Mouse (Mus musculus) erythroblast, adult 5-6 weeks (primary cell): ENCODE measurements around the gene Kcnc3. TPM values are rescaled to one million over a fixed set of nuclear protein-coding genes. Genes with fewer than 3 reads are reported as not detected.

Source experiments
- ATAC-seq: replicated peaks from 2 replicates; pipeline ENCODE4 v1.8.0; 2016; ENCODE audit warnings: moderate number of reproducible peaks, mild to moderate bottlenecking, moderate TSS enrichment, inconsistent platforms; ENCODE audit not compliant: poor library complexity, low FRiP score, severe bottlenecking
- total RNA-seq, 2 experiments: library from RNA; stranded (forward) in 1 of 2; stranded (reverse) in 1 of 2; fragments of 150-400 nt in 1 of 2; fragments of 200-764, 138-1000 nt in 1 of 2; gene quantifications; 2 replicates each; pipeline versions ENCODE4 v1.2.3 to v1.2.4; 2015 to 2017; ENCODE audit warnings: low replicate concordance in 2 of 2

The Kcnc3 gene
- total RNA-seq, 2 experiments from 2014 or later: not detected

DNA sequence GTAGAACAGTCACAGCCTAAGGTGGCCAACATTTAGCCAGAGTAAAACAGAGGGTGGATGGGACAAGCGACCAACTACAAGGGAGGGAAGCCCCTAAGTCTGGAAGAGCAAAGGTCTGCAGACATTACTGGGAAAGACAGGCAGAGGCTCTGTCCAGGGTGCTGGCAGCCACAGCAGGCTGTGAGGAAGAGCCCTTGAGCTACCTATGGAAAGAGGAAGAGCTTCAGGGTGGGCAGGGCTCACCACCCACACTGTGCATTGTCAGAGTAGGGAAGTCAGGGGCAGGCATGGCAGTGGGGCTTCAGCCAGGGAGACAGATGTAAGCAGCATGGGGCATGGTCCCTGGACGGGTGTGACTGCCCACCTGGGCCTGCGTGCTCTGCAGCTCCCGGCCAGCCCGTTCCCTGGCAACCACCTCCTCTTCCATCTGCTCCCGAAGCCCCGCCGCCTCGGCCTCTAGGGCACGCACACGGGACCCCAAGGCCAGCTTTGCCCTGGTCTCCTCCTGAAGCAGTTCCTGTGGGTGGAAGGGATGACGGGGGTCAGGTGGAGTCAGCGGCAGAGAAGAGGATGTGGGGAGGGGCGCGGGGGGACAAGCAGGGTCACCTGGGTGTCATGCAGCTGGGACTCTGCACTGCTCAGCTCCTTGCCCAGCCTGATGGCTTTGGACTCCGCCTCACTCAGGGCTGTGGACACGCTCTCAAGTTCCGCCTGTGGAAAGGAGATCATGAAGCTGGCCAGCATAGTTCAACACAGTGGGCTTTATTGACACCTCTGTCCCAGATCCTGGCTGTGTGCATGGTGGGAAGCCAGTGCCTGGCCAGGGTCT, 33.5 kb downstream of the Kcnc3 start:
- no peak for ATAC-seq

DNA sequence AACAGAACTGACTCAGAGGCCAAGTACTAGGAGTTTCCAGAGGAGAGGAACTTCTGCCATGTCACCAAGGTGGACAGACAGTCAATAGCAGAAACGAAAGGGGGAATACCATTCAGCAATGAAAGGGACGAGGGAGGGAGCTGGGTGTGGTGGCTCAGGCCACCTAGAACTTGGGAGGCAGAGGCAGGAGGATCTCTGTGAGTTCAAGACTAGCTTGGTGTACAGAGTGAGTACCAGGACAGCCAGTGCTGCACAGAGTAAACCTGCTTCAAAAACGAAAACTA, 34.0 kb downstream of the Kcnc3 start:
- ATAC-seq: no peak

DNA sequence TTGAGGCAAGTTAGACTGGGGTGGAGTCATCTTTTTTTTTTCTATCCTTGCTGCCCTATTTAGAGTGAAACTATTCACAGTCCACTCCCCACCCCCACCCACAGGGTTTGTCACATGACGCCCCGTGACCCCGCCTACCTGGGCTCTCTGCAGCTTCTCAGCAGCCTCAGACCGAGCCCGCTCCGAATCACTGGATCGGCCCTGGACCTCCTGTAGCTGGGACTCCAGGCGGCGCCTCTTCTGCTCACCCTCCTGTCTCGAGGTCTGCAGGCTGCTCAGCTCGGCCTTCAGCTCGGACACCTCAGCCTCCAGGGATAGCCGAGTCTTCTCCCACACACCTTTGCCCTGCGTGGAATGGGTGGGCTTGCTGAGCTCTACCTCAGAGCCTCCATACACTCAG, 34.4 kb downstream of the Kcnc3 start:
- ATAC-seq: no peak

DNA sequence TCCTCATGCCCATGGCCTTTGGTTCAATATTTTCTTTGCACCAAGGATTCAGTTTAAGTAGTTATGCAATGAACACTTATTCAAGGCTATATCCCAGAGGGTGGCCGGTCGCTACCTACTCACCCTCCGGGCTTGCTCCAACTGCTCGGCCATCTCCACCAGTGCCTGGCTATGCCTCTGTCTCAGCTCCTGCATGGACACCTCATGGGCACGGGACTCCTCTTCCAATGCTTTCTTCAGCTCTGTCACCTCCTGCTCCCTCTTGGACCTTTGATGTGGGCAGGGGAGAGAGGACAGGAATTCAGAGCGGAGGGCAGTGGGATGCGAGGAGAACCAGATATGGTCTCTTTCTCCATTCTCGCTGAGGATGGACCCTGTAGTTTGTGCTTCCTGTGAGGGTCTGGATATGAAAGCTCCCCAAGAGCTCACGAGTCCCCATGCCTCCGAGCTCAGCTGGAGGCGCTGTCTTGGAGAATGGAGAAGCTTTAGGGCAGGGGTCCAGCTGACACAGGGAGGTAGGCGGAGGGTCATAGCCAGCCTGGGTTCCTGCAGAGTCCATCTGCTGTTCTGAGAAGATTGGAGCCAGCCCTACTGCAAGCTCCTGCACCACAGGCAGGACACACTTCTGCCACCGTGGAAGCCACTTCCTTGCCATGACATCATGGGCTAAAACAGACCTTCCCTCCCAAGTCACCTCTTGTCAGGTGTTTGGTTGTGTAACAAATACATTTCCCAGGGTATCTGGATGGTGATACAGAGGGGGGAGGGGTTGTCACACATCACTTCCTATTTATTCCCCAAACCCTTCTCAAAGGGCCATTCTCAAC, 35.0 kb downstream of the Kcnc3 start:
- no peak for ATAC-seq

DNA sequence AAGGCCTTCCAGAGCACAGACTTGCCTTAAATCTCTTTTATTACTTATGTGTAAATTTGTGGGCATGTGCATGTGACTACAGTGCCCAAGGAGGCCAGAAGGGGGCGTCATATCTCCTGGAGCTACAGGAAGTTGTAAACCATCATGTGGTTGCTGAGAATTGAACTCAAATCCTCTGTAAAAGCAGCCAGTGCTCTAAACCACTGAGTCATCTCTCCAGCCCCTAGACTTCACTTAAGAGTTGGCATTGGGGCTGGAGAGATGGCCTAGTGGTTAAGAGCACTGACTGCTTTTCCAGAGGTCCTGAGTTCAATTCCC, 35.6 kb downstream of the Kcnc3 start:
- ATAC-seq: no peak

DNA sequence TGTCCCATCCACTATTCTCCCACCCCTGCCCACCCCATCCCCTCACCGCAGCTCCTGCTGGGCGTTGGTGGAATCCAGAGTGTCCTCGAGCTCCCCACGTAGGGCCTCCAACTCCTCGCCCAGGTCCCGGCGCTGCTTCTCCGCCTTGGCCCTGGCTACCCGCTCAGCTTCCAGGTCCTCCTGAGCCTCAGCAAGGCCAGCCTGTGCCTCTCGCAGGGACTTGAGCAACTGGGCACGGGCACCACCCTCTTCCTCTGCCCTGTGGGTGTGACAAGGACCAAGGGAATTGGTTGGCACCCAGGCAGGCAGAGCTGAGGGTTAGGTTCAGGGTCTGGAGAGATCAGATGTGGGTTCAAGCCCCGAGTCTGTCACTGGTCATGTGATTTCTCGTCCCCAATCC, 36.5 kb downstream of the Kcnc3 start:
- no peak for ATAC-seq

DNA sequence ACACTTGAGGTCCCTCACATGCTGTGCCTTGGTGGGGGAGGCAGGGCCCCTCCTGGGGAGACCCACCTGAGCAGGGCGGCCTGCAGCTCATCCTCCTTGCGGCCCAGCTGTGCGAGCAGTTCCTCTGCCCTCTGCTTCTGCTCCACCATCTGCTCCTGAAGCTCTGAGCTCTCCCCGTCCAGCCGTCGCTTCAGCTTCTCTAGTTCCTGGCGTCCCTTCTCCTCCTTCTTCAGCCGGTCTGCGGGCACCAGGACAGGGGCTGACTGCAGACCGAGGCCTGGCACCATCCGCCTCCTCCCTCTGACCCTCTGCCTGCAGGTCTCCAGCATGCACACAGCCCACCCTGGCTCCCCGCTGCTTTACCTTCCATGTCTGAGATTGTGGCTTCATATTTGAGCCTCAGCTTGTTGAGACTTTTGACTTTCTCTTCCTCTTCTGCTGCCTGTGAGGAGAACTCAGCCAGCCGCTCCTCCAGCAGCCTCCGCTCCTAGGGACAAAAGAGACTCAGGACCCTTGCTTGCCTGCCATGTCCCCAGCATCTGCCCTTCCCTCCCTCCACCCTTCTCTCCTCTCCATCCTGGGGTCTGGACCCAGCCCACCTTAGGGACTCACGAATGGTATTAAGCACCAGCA, 38.1 kb downstream of the Kcnc3 start:
- ATAC-seq: no peak

DNA sequence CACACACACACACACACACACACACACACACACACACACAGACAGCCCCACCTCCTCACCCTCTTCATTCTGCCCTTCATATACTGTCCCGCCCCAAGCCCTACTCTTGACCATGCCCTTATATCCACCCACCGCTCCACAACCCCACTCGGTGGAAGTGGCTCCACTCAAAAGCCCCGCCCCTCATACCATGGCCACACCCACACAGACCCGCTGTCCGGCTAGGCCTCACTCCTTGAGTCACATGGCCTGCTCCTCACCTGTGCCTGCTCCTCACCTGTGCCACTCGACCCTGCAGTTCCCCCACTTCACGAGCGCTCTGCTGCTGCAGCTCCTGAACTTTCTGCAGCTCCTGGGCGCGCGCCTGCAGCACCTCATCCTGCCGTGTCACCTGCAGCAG, 40.0 kb downstream of the Kcnc3 start:
- no peak for ATAC-seq

DNA sequence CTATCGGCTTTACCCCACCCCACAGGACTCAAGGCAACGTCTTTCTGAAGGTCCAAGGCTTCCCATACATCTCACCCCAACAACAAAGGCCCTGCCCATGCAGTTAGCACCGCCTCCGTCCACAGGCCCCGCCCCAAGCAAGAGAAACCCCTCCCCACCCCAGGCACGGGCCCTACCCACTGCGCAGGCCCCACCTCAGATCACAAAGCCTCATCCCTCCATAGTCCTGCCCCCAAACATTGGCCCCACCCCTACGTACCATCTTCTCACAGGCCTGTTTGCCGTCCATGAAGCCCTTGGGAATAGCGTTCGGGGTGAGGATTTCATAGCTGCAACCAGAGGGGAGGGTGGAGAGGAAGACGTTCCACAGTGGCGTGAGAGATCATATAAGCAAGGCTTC, 42.2 kb downstream of the Kcnc3 start:
- ATAC-seq: no peak

DNA sequence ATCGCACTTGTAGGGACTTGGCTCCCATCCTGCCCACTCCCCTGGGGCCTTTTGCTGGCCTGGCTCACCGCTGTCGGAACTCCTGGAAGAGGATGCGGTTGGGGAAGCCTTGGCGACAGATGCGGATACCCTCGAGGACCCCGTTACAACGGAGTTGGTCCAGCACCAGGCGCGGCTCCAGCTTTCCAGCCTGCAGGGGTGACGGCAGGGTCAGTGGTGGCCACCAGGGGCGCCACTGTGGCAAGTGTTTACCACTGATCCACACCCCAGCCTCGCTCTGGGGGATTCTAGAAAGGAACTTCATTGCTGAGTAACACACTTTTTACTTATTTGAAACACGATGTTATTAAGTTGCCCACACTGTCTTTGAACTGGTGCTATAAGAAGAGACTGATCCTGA, 42.9 kb downstream of the Kcnc3 start:
- ATAC-seq: no peak

DNA sequence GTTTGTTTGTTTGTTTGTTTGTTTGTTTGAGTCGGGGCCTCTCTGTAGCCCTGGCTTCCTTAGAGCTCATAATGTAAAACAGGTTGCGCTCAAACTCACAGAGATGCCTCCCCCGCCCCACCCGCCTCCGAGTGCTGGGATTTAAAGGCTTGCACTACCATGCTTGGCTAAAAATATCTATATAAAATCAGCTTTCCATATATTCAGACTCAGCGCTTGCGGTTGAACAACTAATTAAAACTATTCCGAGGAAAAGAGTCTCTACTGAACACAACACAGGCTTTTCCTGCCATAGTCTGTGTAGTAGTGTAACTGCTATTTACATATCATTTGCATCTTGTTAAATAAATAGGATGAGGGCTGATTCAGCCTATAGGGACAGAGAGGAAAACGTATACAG, 46.2 kb downstream of the Kcnc3 start:
- ATAC-seq: no peak

DNA sequence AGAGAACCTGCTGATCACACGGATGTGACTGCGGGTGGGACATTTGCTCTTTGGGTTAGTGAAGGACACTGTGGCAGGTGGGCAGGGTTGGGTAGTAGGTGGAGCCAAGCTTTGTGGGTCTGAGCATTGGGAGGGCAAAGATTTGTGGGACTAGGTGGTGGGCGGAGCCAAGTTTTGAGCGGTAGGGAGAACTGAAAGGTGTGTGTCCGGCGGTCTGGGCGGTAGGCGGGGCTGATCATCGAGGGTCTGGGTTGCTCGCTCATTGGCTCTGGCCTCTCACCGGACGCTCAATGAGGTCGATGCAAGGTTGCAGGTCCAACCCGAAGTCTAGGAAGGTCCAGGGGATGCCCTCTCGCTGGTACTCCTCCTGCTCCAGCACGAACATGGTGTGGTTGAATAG, 48.2 kb downstream of the Kcnc3 start:
- ATAC-seq: no peak

DNA sequence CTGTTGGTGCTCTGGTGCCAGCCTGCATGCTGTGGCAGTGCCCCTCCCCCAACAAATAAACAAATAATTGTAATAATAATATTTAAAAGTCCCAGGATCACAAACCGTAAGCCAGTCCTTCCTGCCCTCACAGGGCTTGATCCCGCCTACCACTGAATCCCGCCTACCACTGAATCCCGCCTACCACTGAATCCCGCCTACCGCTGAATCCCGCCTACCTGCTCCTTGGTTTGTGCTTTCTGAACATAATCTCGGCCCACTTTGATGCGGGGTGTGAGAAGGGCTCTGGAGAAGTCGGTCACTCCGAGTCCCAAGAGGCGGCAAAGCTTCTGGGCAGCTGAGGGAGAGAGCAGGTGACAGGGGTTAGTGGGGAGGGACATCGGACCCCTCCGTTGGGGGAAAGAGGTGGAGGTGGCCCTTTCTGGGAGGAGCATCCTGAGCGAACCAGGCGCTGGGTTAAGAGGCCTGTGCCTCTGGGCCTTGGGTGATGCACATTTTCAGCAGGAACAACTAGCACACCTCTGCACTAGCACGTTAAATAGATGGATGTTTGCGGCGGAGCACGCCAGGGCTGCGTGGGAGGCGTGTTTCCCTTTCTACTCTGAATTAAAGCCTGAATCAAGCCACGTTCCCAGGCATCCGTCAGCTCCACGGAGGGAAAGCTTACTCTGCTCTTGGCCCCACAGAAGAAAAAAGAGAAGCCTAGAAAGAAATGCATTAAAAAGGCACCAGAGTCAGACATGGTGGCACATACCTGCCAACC, 50.6 kb downstream of the Kcnc3 start:
- ATAC-seq: no peak

DNA sequence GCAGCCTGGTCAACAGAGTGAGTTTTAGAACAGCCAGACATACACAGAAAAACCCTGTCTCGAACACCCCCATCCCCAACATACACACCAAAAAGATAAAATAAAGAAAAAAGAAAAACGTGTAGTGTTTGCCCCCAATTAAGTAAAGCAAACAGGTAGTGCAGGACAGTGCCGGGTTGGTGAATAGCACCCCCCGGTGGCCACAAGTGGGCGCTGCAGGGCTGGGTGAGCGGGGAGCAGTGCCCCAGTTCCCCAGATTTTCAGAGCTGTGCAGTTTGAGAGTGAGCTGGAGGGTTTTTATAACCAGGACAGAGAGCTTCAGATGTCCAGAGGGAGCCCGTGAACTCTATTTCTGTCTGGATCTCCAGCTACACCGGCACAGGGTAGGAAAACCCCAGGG, 51.4 kb downstream of the Kcnc3 start:
- ATAC-seq: peak; percentile 67; the same call in 1 of the 2 replicates

DNA sequence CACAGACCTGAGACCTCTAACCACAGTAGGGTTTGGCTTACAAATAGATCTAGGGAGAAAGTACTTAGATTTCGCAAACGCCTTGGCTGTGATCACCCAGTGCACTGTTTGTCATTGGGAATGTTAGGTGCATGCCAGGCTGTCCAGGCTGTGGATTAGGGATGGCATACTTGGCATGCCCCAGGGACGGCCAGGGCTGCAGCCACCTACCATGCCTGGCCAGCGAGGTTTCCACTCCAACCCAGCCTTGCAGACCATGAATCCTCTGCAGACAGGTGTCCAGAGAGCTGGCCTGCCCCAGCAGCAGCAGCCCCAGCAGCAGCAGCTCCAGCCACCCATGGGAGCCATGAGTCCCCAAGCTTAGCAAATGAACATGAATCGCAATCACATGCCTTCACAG, 54.8 kb downstream of the Kcnc3 start:
- no peak for ATAC-seq

DNA sequence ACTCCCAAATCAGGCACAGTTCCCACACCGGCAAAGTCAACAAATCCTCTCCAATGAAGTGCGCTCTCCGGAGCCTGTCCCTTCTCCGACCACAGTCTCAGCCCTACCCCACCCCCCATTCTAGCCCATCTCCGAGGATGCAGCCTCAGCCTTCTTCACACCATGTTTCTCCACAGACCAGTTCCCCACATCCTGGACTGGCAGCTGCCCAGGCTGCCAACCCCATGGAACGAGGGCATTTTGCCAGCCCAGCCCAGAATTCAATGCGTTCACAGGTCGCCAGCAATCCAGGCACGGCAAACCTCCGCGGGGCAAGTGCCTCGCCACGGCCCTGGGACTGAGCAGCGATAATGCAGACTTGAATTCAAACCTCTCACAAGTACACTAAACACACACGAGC, 55.5 kb downstream of the Kcnc3 start:
- no peak for ATAC-seq

DNA sequence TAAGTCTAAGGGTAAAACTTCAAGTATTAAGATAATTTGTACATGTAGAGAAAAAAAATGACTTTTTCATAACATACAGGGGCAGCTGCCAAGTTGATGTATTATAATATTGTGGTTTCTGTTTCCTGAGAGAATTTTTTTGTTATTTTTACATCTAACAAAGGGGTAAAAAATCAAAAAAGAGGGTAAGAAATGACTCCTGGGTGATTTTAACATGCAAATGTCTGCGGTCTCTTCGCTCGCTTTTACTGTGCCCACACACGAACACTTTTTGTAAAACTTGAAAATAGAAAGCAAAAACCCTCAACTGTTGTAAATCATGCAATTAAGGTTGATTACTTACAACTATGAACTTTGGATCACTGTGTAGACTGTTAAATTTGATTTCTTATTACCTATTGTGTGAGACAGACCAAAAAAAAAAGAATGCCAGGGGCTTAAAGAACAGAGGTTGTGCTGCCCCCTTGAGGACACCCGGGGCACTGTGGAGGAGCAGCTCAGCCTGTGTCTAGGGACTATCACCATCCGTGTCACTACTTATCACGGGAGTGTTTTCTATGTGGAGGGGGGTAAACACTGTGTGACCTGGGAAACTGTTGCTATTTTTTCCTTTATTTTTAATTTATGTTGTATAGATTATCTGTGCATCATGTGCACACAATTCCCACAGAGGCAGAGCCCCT, 56.7 kb downstream of the Kcnc3 start:
- ATAC-seq: no peak

DNA sequence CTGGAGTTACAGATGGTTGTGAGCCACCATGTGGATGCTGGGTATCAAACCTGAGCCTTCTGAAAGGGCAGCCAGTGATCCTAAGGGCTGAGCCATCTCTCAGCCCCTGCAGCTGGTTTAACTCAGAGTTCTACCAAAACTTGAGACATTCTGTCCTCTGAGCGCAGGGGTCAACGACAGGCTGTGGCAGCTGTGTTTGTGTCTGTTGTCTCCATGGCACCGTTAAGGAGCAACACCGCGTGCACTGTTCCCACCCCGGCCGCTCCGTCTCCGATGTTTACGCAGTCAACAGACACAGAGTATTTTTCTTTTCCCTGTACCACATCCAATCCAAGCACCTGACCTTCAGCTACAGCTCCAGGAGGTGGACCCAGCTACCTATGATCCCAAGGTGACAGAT, 57.3 kb downstream of the Kcnc3 start:
- no peak; the same call in 1 of the 2 replicates for ATAC-seq

DNA sequence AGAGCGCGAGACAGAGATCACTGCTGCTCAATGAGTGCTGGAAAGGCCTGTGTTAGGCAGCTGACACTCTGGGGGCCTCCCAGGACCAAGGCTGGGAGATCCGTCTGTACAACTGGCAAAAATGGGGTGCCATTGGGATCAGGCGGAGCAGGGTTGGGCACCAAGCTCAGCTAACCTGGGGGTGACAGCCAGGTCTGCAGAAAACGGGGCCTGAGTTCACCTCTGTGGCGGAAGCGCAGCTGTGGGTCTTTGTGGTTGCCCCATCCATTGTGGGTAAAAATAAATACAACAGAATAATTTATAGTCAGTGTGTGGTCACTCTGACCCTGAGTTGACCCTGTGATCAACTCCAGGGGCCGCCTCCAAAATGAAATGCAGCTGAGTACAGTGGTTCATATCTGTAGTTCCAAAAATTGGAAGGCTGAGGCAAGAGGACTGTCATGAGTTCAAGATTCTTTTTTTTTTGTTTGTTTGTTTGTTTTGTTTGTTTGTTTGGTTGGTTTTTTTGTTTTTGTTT, 58.7 kb downstream of the Kcnc3 start:
- no peak for ATAC-seq

DNA sequence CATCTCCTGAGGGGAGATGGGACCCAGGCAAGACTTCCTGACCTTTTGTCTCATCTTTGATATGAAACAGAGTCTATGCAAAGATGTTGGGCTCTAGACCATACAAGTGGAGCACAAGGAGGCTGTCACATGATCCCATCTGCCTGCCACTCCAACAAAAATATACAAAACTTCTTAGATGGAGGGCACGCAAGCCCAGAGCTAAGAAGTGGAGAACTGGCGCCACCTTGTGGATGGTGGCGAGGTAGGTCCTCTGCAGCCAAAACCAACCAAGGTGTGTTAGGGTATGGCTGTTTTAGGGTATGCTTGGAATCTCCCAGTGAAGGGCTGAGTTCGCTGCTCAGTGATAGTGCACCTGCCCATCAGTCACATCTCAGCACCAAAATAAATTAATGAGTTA, 59.5 kb downstream of the Kcnc3 start:
- ATAC-seq: no peak
